Mouse (Mus musculus): ENCODE data around the gene Armh3. TPM values are rescaled to one million over a fixed set of nuclear protein-coding genes. Genes with fewer than 3 reads are reported as not detected.
A peak's percentile ranks its signal among the peaks of the same experiment; 100 is the strongest.

Gene Armh3
- polyA plus RNA-seq, 1 experiment: 17.1 TPM

DNA sequence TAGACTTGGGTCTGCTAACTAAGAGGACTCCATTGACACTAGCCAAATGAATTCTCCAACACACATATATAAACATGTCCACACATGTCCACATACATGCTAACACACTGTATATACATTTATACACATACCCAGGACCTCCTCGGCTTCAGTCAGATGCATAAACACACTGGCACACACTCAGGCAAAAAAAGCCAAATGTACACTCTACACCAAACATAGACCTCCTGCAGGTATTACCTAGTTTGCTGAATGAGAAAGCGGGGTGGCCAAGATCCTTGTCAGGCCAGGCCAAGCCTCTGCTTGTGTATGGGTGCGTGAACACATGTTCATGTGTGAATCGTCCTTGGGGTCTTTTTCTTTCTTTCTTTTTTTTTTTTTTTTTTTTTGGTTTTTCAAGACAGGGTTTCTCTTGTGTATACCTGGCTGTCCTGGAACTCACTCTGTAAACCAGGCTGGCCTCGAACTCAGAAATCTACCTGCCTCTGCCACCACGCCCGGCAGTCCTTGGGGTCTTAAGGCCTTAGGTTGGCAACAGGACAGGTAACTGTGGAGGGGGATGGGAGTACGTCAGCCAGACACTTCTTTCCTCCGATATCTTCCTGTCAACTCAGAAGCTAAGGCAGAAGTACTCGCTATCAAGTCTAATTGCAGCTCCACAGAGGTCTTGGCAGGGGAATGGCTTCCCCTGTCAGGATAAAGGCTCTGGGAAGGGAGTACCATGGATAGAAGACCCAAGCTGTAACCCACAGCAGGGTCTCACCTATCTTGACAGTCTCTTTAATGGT is 32.1 kb upstream of the Armh3 start:
- Histone ChIP-seq H3K36me3 (ENCODE audit: control insufficient read depth, insufficient read depth, low read length, poor library complexity, severe bottlenecking) (peaks cover 33% of the 10 kb centered on the region), H3K27me3 (ENCODE audit: control insufficient read depth, insufficient read depth, low read length, poor library complexity, severe bottlenecking) (no peaks in the 10 kb centered on the region), H3K27ac (ENCODE audit: insufficient read depth, low read length) (peak overlapping the region; percentile 42; the same call in 1 of the 2 replicates), H3K9me3 (replicated peaks; ENCODE audit: control insufficient read depth, insufficient read depth, low read length, poor library complexity, severe bottlenecking) (no peaks in the 10 kb centered on the region), H3K9ac (ENCODE audit: low read depth, poor library complexity, severe bottlenecking) (no peak overlapping the region), H3K4me1 (ENCODE audit: control insufficient read depth, insufficient read depth, low read length) (peaks cover 2% of the 10 kb centered on the region), H3K4me3 (ENCODE audit: low read depth, low read length) (no peak overlapping the region)
- TF ChIP-seq CTCF (IDR thresholded peaks at IDR 0.05; ENCODE audit: low read depth, low read length) (no peak), POLR2A (IDR thresholded peaks at IDR 0.05; ENCODE audit: insufficient read depth, low read length) (no peak), EP300 (IDR thresholded peaks at IDR 0.05; ENCODE audit: insufficient read depth, low read depth, low read length) (no peak)

DNA sequence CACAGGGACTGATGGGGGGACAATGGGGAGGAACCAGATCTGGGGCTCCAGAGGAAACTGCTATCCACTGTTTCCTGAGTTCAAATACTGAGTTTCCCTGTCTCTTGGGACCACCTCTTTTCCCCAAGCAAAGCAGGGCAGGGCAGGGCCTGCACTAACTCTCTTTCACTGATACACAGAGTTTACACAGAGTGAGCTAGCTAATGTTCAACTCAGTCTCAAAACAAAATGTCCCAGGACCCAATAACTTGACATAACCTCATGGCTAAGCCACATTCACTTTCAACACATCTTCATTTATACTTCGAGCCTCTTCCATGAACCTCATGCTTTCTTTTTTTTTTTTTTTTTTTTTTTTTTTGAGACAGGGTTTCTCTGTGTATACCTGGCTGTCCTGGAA is 31.4 kb upstream of the Armh3 start:
- Histone ChIP-seq H3K9ac (ENCODE audit: low read depth, poor library complexity, severe bottlenecking) (no peak overlapping the region), H3K27ac (ENCODE audit: insufficient read depth, low read length) (0 out of 2 replicates have a peak overlapping the region, but pooled peaks have one; percentile 10), H3K27me3 (ENCODE audit: control insufficient read depth, insufficient read depth, low read length, poor library complexity, severe bottlenecking) (no peaks in the 10 kb centered on the region), H3K9me3 (replicated peaks; ENCODE audit: control insufficient read depth, insufficient read depth, low read length, poor library complexity, severe bottlenecking) (no peaks in the 10 kb centered on the region), H3K4me1 (ENCODE audit: control insufficient read depth, insufficient read depth, low read length) (peaks cover 2% of the 10 kb centered on the region), H3K36me3 (ENCODE audit: control insufficient read depth, insufficient read depth, low read length, poor library complexity, severe bottlenecking) (peaks cover 26% of the 10 kb centered on the region), H3K4me3 (ENCODE audit: low read depth, low read length) (no peak overlapping the region)
- TF ChIP-seq POLR2A (IDR thresholded peaks at IDR 0.05; ENCODE audit: insufficient read depth, low read length) (no peak), CTCF (IDR thresholded peaks at IDR 0.05; ENCODE audit: low read depth, low read length) (no peak), EP300 (IDR thresholded peaks at IDR 0.05; ENCODE audit: insufficient read depth, low read depth, low read length) (no peak)

DNA sequence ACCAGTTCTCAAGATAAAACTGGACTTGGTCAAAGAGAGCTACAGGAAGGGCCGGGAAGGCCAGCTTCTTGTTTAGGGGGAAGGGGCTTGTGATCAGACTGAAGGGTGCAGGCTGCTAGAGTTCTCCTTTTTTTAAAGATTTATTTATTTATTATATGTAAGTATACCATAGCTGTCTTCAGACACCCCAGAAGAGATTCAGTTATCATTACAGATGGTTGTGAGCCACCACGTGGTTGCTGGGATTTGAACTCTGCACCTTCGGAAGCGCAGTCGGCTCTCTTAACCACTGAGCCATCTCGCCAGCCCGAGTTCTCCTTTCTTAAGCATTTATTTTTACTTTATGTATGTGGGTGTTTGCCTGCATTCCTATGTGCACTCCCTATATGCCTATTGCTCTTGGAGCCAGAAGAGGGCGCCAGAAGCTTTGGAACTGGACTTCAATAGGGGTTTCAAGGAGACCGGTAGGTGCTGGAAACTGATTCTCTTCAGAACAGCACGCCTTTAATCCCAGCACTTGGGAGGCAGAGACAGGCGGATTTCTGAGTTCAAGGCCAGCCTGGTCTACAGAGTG is 30.5 kb upstream of the Armh3 start:
- Histone ChIP-seq H3K9me3 (replicated peaks; ENCODE audit: control insufficient read depth, insufficient read depth, low read length, poor library complexity, severe bottlenecking) (no peaks in the 10 kb centered on the region), H3K4me1 (ENCODE audit: control insufficient read depth, insufficient read depth, low read length) (no peaks in the 10 kb centered on the region), H3K36me3 (ENCODE audit: control insufficient read depth, insufficient read depth, low read length, poor library complexity, severe bottlenecking) (peaks cover 18% of the 10 kb centered on the region), H3K4me3 (ENCODE audit: low read depth, low read length) (no peak overlapping the region), H3K9ac (ENCODE audit: low read depth, poor library complexity, severe bottlenecking) (no peak overlapping the region), H3K27ac (ENCODE audit: insufficient read depth, low read length) (no peak overlapping the region), H3K27me3 (ENCODE audit: control insufficient read depth, insufficient read depth, low read length, poor library complexity, severe bottlenecking) (no peaks in the 10 kb centered on the region)
- TF ChIP-seq CTCF (IDR thresholded peaks at IDR 0.05; ENCODE audit: low read depth, low read length) (peak; percentile 30), EP300 (IDR thresholded peaks at IDR 0.05; ENCODE audit: insufficient read depth, low read depth, low read length) (no peak), POLR2A (IDR thresholded peaks at IDR 0.05; ENCODE audit: insufficient read depth, low read length) (no peak)

DNA sequence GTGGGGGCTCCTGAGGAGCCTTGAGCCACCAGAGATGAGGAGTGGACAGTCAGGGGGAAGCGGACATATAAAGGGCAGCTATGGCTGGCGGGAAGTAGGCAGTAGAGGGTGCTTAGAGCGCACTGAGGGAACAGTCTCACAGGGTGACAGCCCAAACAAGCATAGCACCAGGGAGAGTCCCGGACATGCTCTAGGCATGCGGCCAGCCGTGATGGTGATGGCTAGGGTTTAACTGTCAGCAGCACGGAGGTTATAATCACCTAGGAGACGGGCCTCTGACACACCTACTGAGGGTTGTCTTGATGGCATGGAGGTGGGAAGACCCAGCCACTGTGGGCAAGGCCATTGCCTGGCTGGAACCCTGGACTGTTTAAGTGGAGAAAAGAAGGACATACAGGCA is 28.3 kb upstream of the Armh3 start:
- H3K27ac ChIP-seq (ENCODE audit: insufficient read depth, low read length): no peak overlapping the region
- no peak overlapping the region for H3K4me3 ChIP-seq (ENCODE audit: low read depth, low read length)

DNA sequence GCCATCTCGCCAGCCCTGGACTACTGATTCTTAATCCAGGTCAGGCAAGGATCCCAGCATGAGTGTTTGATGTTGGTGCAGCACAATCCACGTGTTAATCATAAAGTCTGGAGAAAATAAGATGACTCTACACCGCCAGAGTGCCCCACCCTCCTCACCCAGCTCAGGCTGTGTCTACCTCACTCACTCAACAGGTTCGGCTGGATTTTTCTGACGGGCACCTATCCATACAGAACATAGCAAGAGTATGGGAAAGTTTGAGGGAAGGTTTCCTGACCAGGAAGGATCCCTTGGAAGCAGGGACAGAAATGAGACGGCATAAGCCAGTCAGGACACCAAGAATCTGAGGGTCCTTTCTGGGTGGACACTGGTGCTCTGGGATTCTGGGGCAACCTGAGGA is 26.7 kb upstream of the Armh3 start:
- TF ChIP-seq CTCF (IDR thresholded peaks at IDR 0.05; ENCODE audit: low read depth, low read length) (no peak), POLR2A (IDR thresholded peaks at IDR 0.05; ENCODE audit: insufficient read depth, low read length) (no peak), EP300 (IDR thresholded peaks at IDR 0.05; ENCODE audit: insufficient read depth, low read depth, low read length) (no peak)
- H3K4me1 ChIP-seq (ENCODE audit: control insufficient read depth, insufficient read depth, low read length): no peaks in the 10 kb centered on the region
- H3K9me3 ChIP-seq (replicated peaks; ENCODE audit: control insufficient read depth, insufficient read depth, low read length, poor library complexity, severe bottlenecking): no peaks in the 10 kb centered on the region
- H3K9ac ChIP-seq (ENCODE audit: low read depth, poor library complexity, severe bottlenecking): no peak overlapping the region
- no peak overlapping the region for H3K4me3 ChIP-seq (ENCODE audit: low read depth, low read length)
- H3K27me3 ChIP-seq (ENCODE audit: control insufficient read depth, insufficient read depth, low read length, poor library complexity, severe bottlenecking): no peaks in the 10 kb centered on the region
- no peaks in the 10 kb centered on the region for H3K36me3 ChIP-seq (ENCODE audit: control insufficient read depth, insufficient read depth, low read length, poor library complexity, severe bottlenecking)
- H3K27ac ChIP-seq (ENCODE audit: insufficient read depth, low read length): no peak overlapping the region

More for the DNA sequence above, 28.3 kb upstream of the Armh3 start:
- Histone ChIP-seq H3K4me1 (ENCODE audit: control insufficient read depth, insufficient read depth, low read length) (no peaks in the 10 kb centered on the region), H3K27me3 (ENCODE audit: control insufficient read depth, insufficient read depth, low read length, poor library complexity, severe bottlenecking) (no peaks in the 10 kb centered on the region), H3K9me3 (replicated peaks; ENCODE audit: control insufficient read depth, insufficient read depth, low read length, poor library complexity, severe bottlenecking) (no peaks in the 10 kb centered on the region), H3K36me3 (ENCODE audit: control insufficient read depth, insufficient read depth, low read length, poor library complexity, severe bottlenecking) (no peaks in the 10 kb centered on the region), H3K9ac (ENCODE audit: low read depth, poor library complexity, severe bottlenecking) (no peak overlapping the region)
- TF ChIP-seq EP300 (IDR thresholded peaks at IDR 0.05; ENCODE audit: insufficient read depth, low read depth, low read length) (no peak), CTCF (IDR thresholded peaks at IDR 0.05; ENCODE audit: low read depth, low read length) (no peak), POLR2A (IDR thresholded peaks at IDR 0.05; ENCODE audit: insufficient read depth, low read length) (no peak)

DNA sequence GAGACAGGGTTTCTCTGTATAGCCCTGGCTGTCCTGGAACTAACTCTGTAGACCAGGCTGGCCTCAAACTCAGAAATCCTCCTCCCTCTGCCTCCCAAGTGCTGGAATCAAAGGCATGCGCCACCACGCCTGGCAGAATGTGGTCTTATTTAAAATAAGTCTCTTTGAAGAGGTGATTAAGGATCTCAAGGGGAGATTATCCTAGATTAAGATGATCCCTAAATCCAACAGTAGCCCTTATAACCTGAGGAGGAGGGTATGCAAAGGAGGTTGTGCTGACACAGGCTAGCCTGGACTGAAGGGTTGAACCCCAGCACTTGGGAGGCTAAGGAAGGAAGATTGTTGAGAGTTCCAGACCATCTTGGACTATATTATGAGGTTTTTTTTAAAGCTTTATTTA is 17.7 kb upstream of the Armh3 start:
- TF ChIP-seq CTCF (IDR thresholded peaks at IDR 0.05; ENCODE audit: low read depth, low read length) (no peak), POLR2A (IDR thresholded peaks at IDR 0.05; ENCODE audit: insufficient read depth, low read length) (no peak), EP300 (IDR thresholded peaks at IDR 0.05; ENCODE audit: insufficient read depth, low read depth, low read length) (no peak)
- Histone ChIP-seq H3K27ac (ENCODE audit: insufficient read depth, low read length) (no peak overlapping the region), H3K4me3 (ENCODE audit: low read depth, low read length) (no peak overlapping the region), H3K9me3 (replicated peaks; ENCODE audit: control insufficient read depth, insufficient read depth, low read length, poor library complexity, severe bottlenecking) (no peaks in the 10 kb centered on the region), H3K9ac (ENCODE audit: low read depth, poor library complexity, severe bottlenecking) (no peak overlapping the region), H3K36me3 (ENCODE audit: control insufficient read depth, insufficient read depth, low read length, poor library complexity, severe bottlenecking) (no peaks in the 10 kb centered on the region), H3K27me3 (ENCODE audit: control insufficient read depth, insufficient read depth, low read length, poor library complexity, severe bottlenecking) (no peaks in the 10 kb centered on the region), H3K4me1 (ENCODE audit: control insufficient read depth, insufficient read depth, low read length) (no peaks in the 10 kb centered on the region)

Data from ES-Bruce4 (cell line).